Mouse (Mus musculus) G1E-ER4 (cell line): ENCODE measurements around the gene Cpeb1. TPM values are rescaled to one million over a fixed set of nuclear protein-coding genes. Genes with fewer than 3 reads are reported as not detected.

Experiments
- GATA1 ChIP-seq: IDR thresholded peaks from one replicate; pipeline ENCODE4 v1.8.0; 2012; ENCODE audit warnings: low read length, inconsistent platforms
- polyA plus RNA-seq: library from polyadenylated mRNA; stranded (reverse); fragments of >175 nt; gene quantifications from 2 replicates; pipeline ENCODE4 v1.2.3, GENCODE M21; 2012

Gene Cpeb1
- polyA plus RNA-seq, 1 experiment: not detected

GRCm38 (mm10) chr7:81311130-81311529 is 144.1 kb downstream of the Cpeb1 start:
- no peak for TF ChIP-seq GATA1

GRCm38 (mm10) chr7:81309247-81309646 is 146.0 kb downstream of the Cpeb1 start:
- TF ChIP-seq GATA1: no peak

DNA sequence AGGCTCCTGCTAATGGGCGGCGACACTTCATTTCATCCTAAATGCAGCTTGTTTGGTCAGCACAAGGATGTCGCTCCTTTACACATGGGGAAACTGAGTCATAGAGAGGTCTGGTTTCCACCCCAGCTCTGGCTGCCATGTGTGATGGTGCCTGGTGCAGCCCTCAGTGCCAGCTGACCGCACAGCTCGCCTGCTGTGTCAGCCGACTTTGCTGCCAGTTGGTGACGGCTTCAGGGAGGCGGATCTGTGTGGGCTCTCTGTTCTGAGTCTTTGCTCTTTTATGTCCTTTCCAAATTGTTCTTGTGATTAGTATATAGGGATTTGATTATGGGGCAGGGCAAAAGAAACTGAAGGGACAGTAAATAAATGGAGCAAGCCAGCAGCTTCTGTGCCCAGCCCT is 147.5 kb downstream of the Cpeb1 start:
- TF ChIP-seq GATA1: no peak

GRCm38 (mm10) chr7:81304675-81305074 is 150.6 kb downstream of the Cpeb1 start:
- TF ChIP-seq GATA1: no peak

DNA sequence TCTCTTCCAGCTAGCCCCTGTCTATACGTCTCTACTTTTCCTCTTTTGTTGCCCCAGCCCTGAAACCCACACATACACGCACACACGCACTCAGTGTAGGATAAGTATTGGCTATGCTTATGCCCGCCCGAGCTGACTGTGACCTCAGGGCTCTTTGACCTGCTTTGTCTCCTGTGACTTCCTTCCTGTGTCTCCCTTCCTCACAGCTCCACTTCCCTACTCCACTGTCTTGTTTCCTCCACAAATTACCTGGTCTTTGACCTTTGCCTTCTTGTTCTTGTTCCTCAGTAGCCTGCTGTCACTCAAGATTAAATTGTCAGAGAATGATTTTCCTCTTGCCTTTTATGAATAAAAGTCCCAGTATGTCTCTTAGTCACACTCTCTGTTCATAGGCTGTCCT is 151.2 kb downstream of the Cpeb1 start:
- no peak for TF ChIP-seq GATA1

- TF ChIP-seq GATA1: no peak
Measured at GRCm38 (mm10) chr7:81303682-81304081, 151.6 kb downstream of the Cpeb1 start.

DNA sequence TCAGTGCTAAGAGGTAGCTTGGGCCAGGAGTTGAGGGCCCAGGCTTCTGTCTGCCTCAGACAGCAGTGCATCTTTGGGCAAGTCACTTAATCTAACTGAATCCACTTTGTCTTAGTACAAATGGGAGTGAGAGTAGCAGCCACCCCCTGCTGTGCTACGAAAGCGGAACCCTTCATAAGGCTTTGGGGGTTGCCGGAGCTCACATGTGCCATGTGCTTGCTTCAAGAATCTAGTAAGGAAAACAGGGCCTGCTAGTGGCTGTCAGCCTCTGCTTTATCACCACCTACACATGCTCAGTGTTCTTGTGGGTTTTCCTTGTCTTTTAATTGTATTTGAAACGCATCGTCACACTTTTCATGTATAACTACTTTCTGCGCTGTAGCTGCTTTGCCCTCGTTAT is 153.9 kb downstream of the Cpeb1 start:
- TF ChIP-seq GATA1: no peak

- no peak for TF ChIP-seq GATA1
Measured at GRCm38 (mm10) chr7:81298206-81298605, 157.1 kb downstream of the Cpeb1 start.

Other genes with a start within 250 kb of the Cpeb1 start
- not detected in 2 replicates for gene Pde8a, start 241.9 kb downstream of the Cpeb1 start, polyA plus RNA-seq
- gene Rps17, start 110.2 kb downstream of the Cpeb1 start, polyA plus RNA-seq: 208 and 235 TPM in 2 replicates
- gene Ap3b2, start 38.5 kb upstream of the Cpeb1 start, polyA plus RNA-seq: not detected in 2 replicates
- not detected in 2 replicates for gene BC048679, start 42.8 kb upstream of the Cpeb1 start, polyA plus RNA-seq
- not detected in 2 replicates for gene Fsd2, start 111.5 kb upstream of the Cpeb1 start, polyA plus RNA-seq
- 30.4 and 33.1 TPM in 2 replicates for gene Whamm, start 115.8 kb upstream of the Cpeb1 start, polyA plus RNA-seq